Mouse (Mus musculus) ES-Bruce4 (cell line): ENCODE measurements around the gene Nxf2.

Experiments used
- CTCF ChIP-seq: IDR thresholded peaks from one replicate; pipeline ENCODE4 v1.8.1; 2011; ENCODE audit warnings: low read depth, low read length
- EP300 ChIP-seq: IDR thresholded peaks from 2 replicates; pipeline ENCODE4 v1.6.1; 2011; ENCODE audit warnings: low read depth, low read length; ENCODE audit not compliant: insufficient read depth
- POLR2A ChIP-seq: IDR thresholded peaks from one replicate; pipeline ENCODE4 v1.8.1; 2011; ENCODE audit warnings: low read length; ENCODE audit not compliant: insufficient read depth

GRCm38 (mm10) chrX:134915745-134916144 lies 48.8 kb downstream of the Nxf2 start:
- TF ChIP-seq POLR2A: no peak
- no peak for TF ChIP-seq EP300
- TF ChIP-seq CTCF: no peak
